Mouse (Mus musculus) brain, embryonic 14.5 days (tissue): Measurements from ENCODE around the gene Slc13a1.

Experiments used
- CTCF ChIP-seq: fragments of 200-500 bp; IDR thresholded peaks from 2 replicates; pipeline ENCODE4 v1.5.1; 2012; ENCODE audit warnings: inconsistent platforms, mild to moderate bottlenecking, moderate library complexity, borderline replicate concordance; ENCODE audit not compliant: insufficient read depth, insufficient read length; ENCODE audit errors: extremely low read depth
- POLR2A ChIP-seq: fragments of 200-500 bp; IDR thresholded peaks from 2 replicates; pipeline ENCODE4 v1.6.1; 2012; ENCODE audit warnings: mild to moderate bottlenecking, inconsistent platforms, borderline replicate concordance; ENCODE audit not compliant: poor library complexity, insufficient read depth, insufficient read length, severe bottlenecking; ENCODE audit errors: extremely low read depth

DNA sequence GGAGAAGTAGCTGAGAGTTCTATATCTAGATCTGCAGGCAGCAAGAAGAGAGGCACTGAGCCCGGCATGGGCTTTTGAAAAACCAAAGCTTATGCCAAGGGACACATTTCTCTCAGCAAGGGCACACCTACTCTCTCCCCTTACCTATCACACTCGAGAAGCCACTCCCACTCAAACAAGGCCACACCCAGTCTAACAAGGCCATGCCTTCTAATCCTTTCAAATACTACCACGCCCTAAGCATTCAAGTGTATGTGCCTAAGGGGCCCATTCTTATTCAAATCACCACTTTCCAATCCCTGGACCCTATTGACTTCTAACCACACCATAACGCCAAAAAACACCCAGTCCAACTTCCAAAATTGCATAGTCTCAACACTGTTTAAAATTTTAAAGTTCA lies 112.8 kb downstream of the Slc13a1 start:
- no peak for TF ChIP-seq POLR2A
- no peak for TF ChIP-seq CTCF
